Mouse (Mus musculus) CH12.LX (cell line): ENCODE measurements around the gene Isg20l2.

ENCODE experiments used
- CHD2 ChIP-seq: IDR thresholded peaks from 2 replicates; pipeline ENCODE4 v1.6.1; 2011; ENCODE audit warnings: low read length, improper control_type of control experiment
- CTCF ChIP-seq, 2 experiments: IDR thresholded peaks in 1 of 2; conservative IDR thresholded peaks in 1 of 2; 2 replicates each; pipeline ENCODE4 v1.5.1; 2011 to 2012; ENCODE audit warnings: low read depth in 2 of 2, low read length in 2 of 2, improper control_type of control experiment in 1 of 2, inconsistent platforms in 1 of 2, mild to moderate bottlenecking in 1 of 2, moderate library complexity in 1 of 2
- HCFC1 ChIP-seq: IDR thresholded peaks from 2 replicates; pipeline ENCODE4 v1.6.1; 2012; ENCODE audit warnings: low read depth, mild to moderate bottlenecking, inconsistent platforms, low read length, improper control_type of control experiment
- MAFK ChIP-seq: IDR thresholded peaks from 2 replicates; pipeline ENCODE4 v1.6.1; 2011; ENCODE audit warnings: low read length, improper control_type of control experiment; ENCODE audit not compliant: insufficient replicate concordance
- MAX ChIP-seq: IDR thresholded peaks from 2 replicates; pipeline ENCODE4 v1.6.1; 2011; ENCODE audit warnings: low read length, improper control_type of control experiment
- MAZ ChIP-seq: IDR thresholded peaks from 2 replicates; pipeline ENCODE4 v1.6.1; 2012; ENCODE audit warnings: low read depth, mild to moderate bottlenecking, inconsistent platforms, low read length, improper control_type of control experiment, moderate library complexity
- NRF1 ChIP-seq: IDR thresholded peaks from 2 replicates; pipeline ENCODE4 v1.6.1; 2014; ENCODE audit warnings: low read depth, mild to moderate bottlenecking, inconsistent platforms, low read length, improper control_type of control experiment, moderate library complexity
- PAX5 ChIP-seq: IDR thresholded peaks from 2 replicates; pipeline ENCODE4 v1.6.1; 2012; ENCODE audit warnings: low read length, inconsistent platforms, mixed read lengths
- POLR2A ChIP-seq: IDR thresholded peaks from 2 replicates; pipeline ENCODE4 v1.6.1; 2011; ENCODE audit warnings: low read depth, mild to moderate bottlenecking, improper control_type of control experiment, low read length
- POLR2AphosphoS2 ChIP-seq: IDR thresholded peaks from 2 replicates; pipeline ENCODE4 v1.6.1; 2011; ENCODE audit warnings: low read depth, low read length, improper control_type of control experiment
- RCOR1 ChIP-seq: conservative IDR thresholded peaks from 2 replicates; pipeline ENCODE4 v1.6.1; 2012; ENCODE audit warnings: low read depth, mild to moderate bottlenecking, inconsistent platforms, low read length, improper control_type of control experiment
- SIN3A ChIP-seq: IDR thresholded peaks from 2 replicates; pipeline ENCODE4 v1.6.1; 2012; ENCODE audit warnings: low read length, improper control_type of control experiment, inconsistent platforms
- TCF12 ChIP-seq: IDR thresholded peaks from 2 replicates; pipeline ENCODE4 v1.6.1; 2014; ENCODE audit warnings: low read depth, mild to moderate bottlenecking, inconsistent platforms, low read length, improper control_type of control experiment
- USF2 ChIP-seq: conservative IDR thresholded peaks from 2 replicates; pipeline ENCODE4 v1.6.1; 2011; ENCODE audit warnings: low read depth, low read length, improper control_type of control experiment

- TF ChIP-seq HCFC1 = no peak
- TF ChIP-seq MAFK = no peak
- no peak for TF ChIP-seq USF2
- TF ChIP-seq CTCF (conservative IDR thresholded peaks at IDR 0.05 in 1 of 2, IDR thresholded peaks at IDR 0.05 in 1 of 2; ENCODE audit: low read depth in 2 of 2, low read length in 2 of 2) = no peak
- TF ChIP-seq POLR2A = no peak
- TF ChIP-seq RCOR1 = no peak
- no peak for TF ChIP-seq TCF12
- TF ChIP-seq NRF1 = no peak
- no peak for TF ChIP-seq CHD2
- TF ChIP-seq POLR2AphosphoS2 = no peak
- TF ChIP-seq MAZ = no peak
- TF ChIP-seq SIN3A = no peak
- TF ChIP-seq MAX = no peak
- no peak for TF ChIP-seq PAX5
Observed at GRCm38 (mm10) chr3:87952440-87952839, 22.3 kb downstream of the Isg20l2 start.
